Mouse (Mus musculus) ES-Bruce4 (cell line): ENCODE measurements around the gene Tmem38b. TPM values are rescaled to one million over a fixed set of nuclear protein-coding genes. Genes with fewer than 3 reads are reported as not detected.

Source experiments
- H3K27ac ChIP-seq: 2 replicates; pipeline ENCODE4 v1.5.1; 2012; ENCODE audit warnings: low read length, inconsistent platforms; ENCODE audit not compliant: insufficient read depth
- H3K27me3 ChIP-seq: 2 replicates; pipeline ENCODE4 v1.6.1; 2012; ENCODE audit warnings: mild to moderate bottlenecking, low read length, inconsistent platforms; ENCODE audit not compliant: control insufficient read depth, poor library complexity, insufficient read depth, severe bottlenecking
- H3K36me3 ChIP-seq: 2 replicates; pipeline ENCODE4 v1.6.1; 2012; ENCODE audit warnings: inconsistent platforms, mild to moderate bottlenecking, low read length, moderate library complexity; ENCODE audit not compliant: control insufficient read depth, poor library complexity, insufficient read depth, severe bottlenecking
- H3K4me1 ChIP-seq: one replicate; pipeline ENCODE4 v1.8.1; 2011; ENCODE audit warnings: low read length; ENCODE audit not compliant: control insufficient read depth, insufficient read depth
- H3K4me3 ChIP-seq: 2 replicates; pipeline ENCODE4 v1.5.1; 2011; ENCODE audit warnings: low read depth, mild to moderate bottlenecking, low read length
- H3K9ac ChIP-seq: 2 replicates; pipeline ENCODE4 v1.6.1; 2012; ENCODE audit warnings: low read depth, mild to moderate bottlenecking, inconsistent platforms; ENCODE audit not compliant: poor library complexity, severe bottlenecking
- H3K9me3 ChIP-seq: replicated peaks from 2 replicates; pipeline ENCODE4 v1.6.1; 2012; ENCODE audit warnings: mild to moderate bottlenecking, low read length, inconsistent platforms; ENCODE audit not compliant: control insufficient read depth, poor library complexity, insufficient read depth, severe bottlenecking
- CTCF ChIP-seq: IDR thresholded peaks from one replicate; pipeline ENCODE4 v1.8.1; 2011; ENCODE audit warnings: low read depth, low read length
- EP300 ChIP-seq: IDR thresholded peaks from 2 replicates; pipeline ENCODE4 v1.6.1; 2011; ENCODE audit warnings: low read depth, low read length; ENCODE audit not compliant: insufficient read depth
- POLR2A ChIP-seq: IDR thresholded peaks from one replicate; pipeline ENCODE4 v1.8.1; 2011; ENCODE audit warnings: low read length; ENCODE audit not compliant: insufficient read depth
- polyA plus RNA-seq: library from polyadenylated mRNA; stranded (reverse); fragments of >200 nt; gene quantifications from 2 replicates; pipeline ENCODE4 v1.2.4, GENCODE M21; 2011; ENCODE audit warnings: low read depth; ENCODE audit not compliant: missing spikeins, insufficient read depth, insufficient read length

The Tmem38b gene
- polyA plus RNA-seq, result 24.7 and 29.4 TPM in 2 replicates

- TF ChIP-seq POLR2A (peak; percentile 63), EP300 (no peak)
- H3K9me3 ChIP-seq, result no peaks in the 10 kb centered on the region
- H3K9ac ChIP-seq, result peak within 1 kb of the TSS; percentile 51
- no peak within 1 kb of the TSS for H3K27ac ChIP-seq
- H3K36me3 ChIP-seq, result peaks cover 4% of the 10 kb centered on the region; the same call in 1 of the 2 replicates
- H3K4me3 ChIP-seq, result peak within 1 kb of the TSS; percentile 70
- no peaks in the 10 kb centered on the region for H3K27me3 ChIP-seq
- no peaks in the 10 kb centered on the region for H3K4me1 ChIP-seq
These were observed at the start of gene Tmem38b for GRCm38 (mm10) chr4:53825821-53826605. TSS of gene Tmem38b (plus strand) at chr4:53826045.

GRCm38 (mm10) chr4:53781396-53781795 lies 44.4 kb upstream of the Tmem38b start:
- no peaks in the 10 kb centered on the region for H3K4me1 ChIP-seq
- H3K27ac ChIP-seq, result no peak overlapping the region
- H3K27me3 ChIP-seq, result no peaks in the 10 kb centered on the region
- H3K9me3 ChIP-seq, result no peaks in the 10 kb centered on the region
- no peak overlapping the region for H3K4me3 ChIP-seq
- H3K9ac ChIP-seq, result no peak overlapping the region
- TF ChIP-seq POLR2A (no peak), EP300 (no peak), CTCF (no peak)
- no peaks in the 10 kb centered on the region for H3K36me3 ChIP-seq

GRCm38 (mm10) chr4:53782216-53783070 lies 43.4 kb upstream of the Tmem38b start:
- Histone ChIP-seq H3K27me3 (no peaks in the 10 kb centered on the region), H3K36me3 (no peaks in the 10 kb centered on the region), H3K9ac (no peak overlapping the region), H3K4me1 (no peaks in the 10 kb centered on the region), H3K9me3 (no peaks in the 10 kb centered on the region), H3K27ac (no peak overlapping the region), H3K4me3 (no peak overlapping the region)
- TF ChIP-seq EP300 (0 out of 2 replicates have a peak, but pooled peaks have one; percentile 16), POLR2A (no peak)

- no peaks in the 10 kb centered on the region for H3K27me3 ChIP-seq
- no peak overlapping the region for H3K4me3 ChIP-seq
- H3K9me3 ChIP-seq, result no peaks in the 10 kb centered on the region
- no peaks in the 10 kb centered on the region for H3K36me3 ChIP-seq
- H3K27ac ChIP-seq, result no peak overlapping the region
- no peak overlapping the region for H3K9ac ChIP-seq
- TF ChIP-seq CTCF (no peak), EP300 (no peak), POLR2A (no peak)
- no peaks in the 10 kb centered on the region for H3K4me1 ChIP-seq
These were observed 40.0 kb upstream of the Tmem38b start for GRCm38 (mm10) chr4:53785746-53786398.

GRCm38 (mm10) chr4:53786851-53787250 lies 39.0 kb upstream of the Tmem38b start:
- H3K27me3 ChIP-seq, result no peaks in the 10 kb centered on the region
- H3K4me1 ChIP-seq, result no peaks in the 10 kb centered on the region
- H3K4me3 ChIP-seq, result no peak overlapping the region
- TF ChIP-seq EP300 (no peak), CTCF (no peak), POLR2A (no peak)
- no peak overlapping the region for H3K9ac ChIP-seq
- H3K9me3 ChIP-seq, result no peaks in the 10 kb centered on the region
- no peaks in the 10 kb centered on the region for H3K36me3 ChIP-seq
- H3K27ac ChIP-seq, result no peak overlapping the region
